14 mouse cellular contexts compared by ENCODE assay signal in genomic region chr5:105740437-105740836, GRCm38 (mm10). TPM values are rescaled to one million over a fixed set of nuclear protein-coding genes. Genes with fewer than 3 reads are reported as not detected.
DNase-seq lines count a peak whose midpoint lies in the region; ATAC-seq lines count a peak whose summit lies in the region.
"Had no signal": no experiment of that assay in that cellular context is flagged by ENCODE, and none has a peak within 500 bp of the region (broad histone marks: within the 10 kb centered on the region; RNA-seq: fewer than 3 reads in every experiment).

No protein-coding gene starts in this region.

- ATAC-seq in hindbrain, embryonic 13.5 days (ENCODE audit: low FRiP score) = peak; percentile 72
- ATAC-seq in midbrain, embryonic 12.5 days (ENCODE audit: low FRiP score, low read depth) = peak; percentile 81
- ATAC-seq: CD4-positive, CD25-positive, alpha-beta regulatory T cell, adult 4 months; liver, embryonic 12.5 days had no signal

- peak; percentile 2 for DNase-seq in right cerebral cortex, postnatal 14 days
- no peak for DNase-seq in right cerebral cortex, postnatal 36 days (ENCODE audit: low spot score in 2 of 2)
- DNase-seq in gastrocnemius, postnatal 36 days = no peak
- no peak for DNase-seq in adrenal gland, postnatal 4 days (ENCODE audit: low spot score in 2 of 2)
- no peak for DNase-seq in gastrocnemius, postnatal 4 days (ENCODE audit: low spot score in 2 of 2)
- DNase-seq in heart, postnatal 14 days = no peak
- DNase-seq: kidney, adult 9 months; right cerebral cortex, postnatal 25 days had no signal

- H3K4me1 ChIP-seq in hindbrain, embryonic 13.5 days (replicated peaks) = peaks cover 36% of the 10 kb centered on the region
- peaks cover 7% of the 10 kb centered on the region; the same call in 1 of the 2 replicates for H3K4me1 ChIP-seq in midbrain, embryonic 12.5 days

- peak overlapping the region; percentile 73 for H3K27ac ChIP-seq in hindbrain, embryonic 13.5 days
- peak overlapping the region; percentile 58; the same call in 1 of the 2 replicates for H3K27ac ChIP-seq in midbrain, embryonic 12.5 days (replicated peaks)
- H3K27ac ChIP-seq: liver, embryonic 12.5 days; stomach, embryonic 15.5 days had no signal

- H3K4me3 ChIP-seq in hindbrain, embryonic 13.5 days = no peak overlapping the region
- H3K4me3 ChIP-seq in midbrain, embryonic 12.5 days = no peak overlapping the region
- H3K4me3 ChIP-seq: liver, embryonic 12.5 days; myocyte; stomach, embryonic 15.5 days had no signal

- intact Hi-C loops in gastrocnemius, postnatal 36 days (cut with DNase I) = no loop called here
- intact Hi-C loops in heart, postnatal 14 days (cut with DNase I) = no loop called here

- H3K9me3 ChIP-seq in hindbrain, embryonic 13.5 days = no peaks in the 10 kb centered on the region
- H3K9me3 ChIP-seq in midbrain, embryonic 12.5 days = no peaks in the 10 kb centered on the region
- H3K9me3 ChIP-seq: liver, embryonic 12.5 days; stomach, embryonic 15.5 days had no signal

- WGBS in hindbrain, embryonic 13.5 days = 22% methylated on average over 7 of the region's 7 CpGs
- WGBS in midbrain, embryonic 12.5 days = 21% methylated on average over 7 of the region's 7 CpGs

- 0 out of 2 replicates have a peak, but pooled peaks cover 2% of the 10 kb centered on the region for H3K36me3 ChIP-seq in hindbrain, embryonic 13.5 days
- H3K36me3 ChIP-seq in midbrain, embryonic 12.5 days = 0 out of 2 replicates have a peak, but pooled peaks cover 6% of the 10 kb centered on the region
- H3K36me3 ChIP-seq: stomach, embryonic 15.5 days had no signal

- no peak overlapping the region for H3K9ac ChIP-seq in hindbrain, embryonic 13.5 days
- H3K9ac ChIP-seq in midbrain, embryonic 12.5 days (replicated peaks) = no peak overlapping the region
- H3K9ac ChIP-seq: liver, embryonic 12.5 days; stomach, embryonic 15.5 days had no signal

- no peak overlapping the region for H3K4me2 ChIP-seq in hindbrain, embryonic 13.5 days
- no peak overlapping the region for H3K4me2 ChIP-seq in midbrain, embryonic 12.5 days (replicated peaks)
- H3K4me2 ChIP-seq: liver, embryonic 12.5 days; stomach, embryonic 15.5 days had no signal

- H3K27me3 ChIP-seq in hindbrain, embryonic 13.5 days = no peaks in the 10 kb centered on the region
- H3K27me3 ChIP-seq in midbrain, embryonic 12.5 days = no peaks in the 10 kb centered on the region
- H3K27me3 ChIP-seq: liver, embryonic 12.5 days; stomach, embryonic 15.5 days had no signal

RNA-seq across cellular contexts. Expression of gene Lrrc8d, which starts 40.7 kb away (rescaled TPM):
- 32.1 and 32.8 TPM in 2 replicates for polyA plus RNA-seq in hindbrain, embryonic 13.5 days (2015; fragmentation: Nextera tagmentation; extraction: Ambion mirVana)
- 34.7 and 35.7 TPM in 2 replicates for polyA plus RNA-seq in midbrain, embryonic 12.5 days (2016; fragmentation: Nextera tagmentation; extraction: Ambion mirVana)
- 1 to 10 TPM; 3.0 to 4.4 TPM for total RNA-seq in gastrocnemius, postnatal 36 days (2021)
- total RNA-seq in adrenal gland, postnatal 4 days (2021) = 10 to 100 TPM; 83.9 to 89.6 TPM
- total RNA-seq in gastrocnemius, postnatal 4 days (2021) = 10 to 100 TPM; 13.8 to 19.2 TPM
- total RNA-seq in heart, postnatal 14 days (2021) = 10 to 100 TPM; 11.6 to 14.9 TPM

Comparison
In these comparisons a context has a peak if more than half of its experiments do, and no peak if none do; other contexts are left out.
1. RNA of gene Lrrc8d, which starts 40.7 kb away (total RNA-seq): 83.9 to 89.6 TPM in adrenal gland, postnatal 4 days; 13.8 to 19.2 TPM in gastrocnemius, postnatal 4 days, 11.6 to 14.9 TPM in heart, postnatal 14 days and 3.0 to 4.4 TPM in gastrocnemius, postnatal 36 days; every median in the first group is over 4 times any median in the second.